Mouse (Mus musculus) layer of hippocampus, adult 8-10 months (tissue): ENCODE data around the gene Rpl18. TPM values are rescaled to one million over a fixed set of nuclear protein-coding genes. Genes with fewer than 3 reads are reported as not detected.

Experiments used
- total RNA-seq, 4 experiments: library from RNA; stranded (reverse); gene quantifications; 2 replicates each; pipeline ENCODE4 v1.2.4; 2022

The Rpl18 gene
- total RNA-seq, 4 experiments from 2014 or later = 385 to 434 (median 409) TPM

Other genes with a start within 250 kb of the Rpl18 start
- gene Bax, start 248.6 kb upstream of the Rpl18 start, total RNA-seq = 10 to 100 TPM; 70.0 to 78.6 (median 73.2) TPM
- gene Tulp2, start 233.6 kb upstream of the Rpl18 start, total RNA-seq = not detected
- 1 to 10 TPM in 1 of 4 experiments, not detected in 3; 2.0 TPM for gene Gm45808, start 228.6 kb upstream of the Rpl18 start, total RNA-seq
- 1 to 10 TPM; 5.6 to 6.3 (median 6.2) TPM for gene Dhdh, start 226.7 kb upstream of the Rpl18 start, total RNA-seq
- gene Nucb1, start 205.1 kb upstream of the Rpl18 start, total RNA-seq = 100 to 1,000 TPM; 101 to 135 (median 117) TPM
- gene Ppp1r15a, start 189.2 kb upstream of the Rpl18 start, total RNA-seq = 10 to 100 TPM; 15.2 to 24.6 (median 19.0) TPM
- 1 to 10 TPM in 3 of 4 experiments, under 1 TPM in 1; 0.80 to 1.9 (median 1.5) TPM for gene Plekha4, start 189.1 kb upstream of the Rpl18 start, total RNA-seq
- gene Hsd17b14, start 160.6 kb upstream of the Rpl18 start, total RNA-seq = not detected
- 10 to 100 TPM; 23.2 to 33.0 (median 29.9) TPM for gene Bcat2, start 145.3 kb upstream of the Rpl18 start, total RNA-seq
- not detected for gene Fgf21, start 100.0 kb upstream of the Rpl18 start, total RNA-seq
- under 1 TPM in 3 of 4 experiments, not detected in 1; 0.20 to 0.28 (median 0.21) TPM for gene Fut1, start 98.2 kb upstream of the Rpl18 start, total RNA-seq
- under 1 TPM in 3 of 4 experiments, not detected in 1; 0.14 to 0.27 (median 0.22) TPM for gene Izumo1, start 93.6 kb upstream of the Rpl18 start, total RNA-seq
- gene Rasip1, start 88.0 kb upstream of the Rpl18 start, total RNA-seq = 1 to 10 TPM; 5.8 to 7.5 (median 6.6) TPM
- 1 to 10 TPM; 1.5 to 4.4 (median 2.4) TPM for gene Mamstr, start 75.5 kb upstream of the Rpl18 start, total RNA-seq
- gene Fut2, start 49.1 kb upstream of the Rpl18 start, total RNA-seq = under 1 TPM in 3 of 4 experiments, not detected in 1; 0.20 to 0.27 (median 0.23) TPM
- 10 to 100 TPM in 3 of 4 experiments, 1 to 10 TPM in 1; 9.1 to 13.5 (median 11.6) TPM for gene Ntn5, start 31.4 kb upstream of the Rpl18 start, total RNA-seq
- 1 to 10 TPM; 1.6 to 4.6 (median 3.3) TPM for gene Sec1, start 21.1 kb upstream of the Rpl18 start, total RNA-seq
- 100 to 1,000 TPM; 158 to 230 (median 187) TPM for gene Car11, start 15.6 kb upstream of the Rpl18 start, total RNA-seq
- gene Dbp, start 10.4 kb upstream of the Rpl18 start, total RNA-seq = 100 to 1,000 TPM in 2 of 4 experiments, 10 to 100 TPM in 2; 76.7 to 136 (median 109) TPM
- 10 to 100 TPM; 28.1 to 36.7 (median 32.7) TPM for gene Sphk2, start 2.5 kb downstream of the Rpl18 start, total RNA-seq
- under 1 TPM in 3 of 4 experiments, not detected in 1; 0.18 to 0.41 (median 0.19) TPM for gene Fam83e, start 5.8 kb downstream of the Rpl18 start, total RNA-seq
- gene Spaca4, start 10.4 kb downstream of the Rpl18 start, total RNA-seq = not detected
- gene Lmtk3, start 68.3 kb downstream of the Rpl18 start, total RNA-seq = 100 to 1,000 TPM; 251 to 313 (median 283) TPM
- gene Sult2b1, start 69.2 kb downstream of the Rpl18 start, total RNA-seq = 10 to 100 TPM in 3 of 4 experiments, 1 to 10 TPM in 1; 9.9 to 12.5 (median 11.3) TPM
- 100 to 1,000 TPM; 135 to 147 (median 139) TPM for gene Cyth2, start 99.1 kb downstream of the Rpl18 start, total RNA-seq
- 1 to 10 TPM; 1.6 to 2.1 (median 1.8) TPM for gene Kcnj14, start 109.3 kb downstream of the Rpl18 start, total RNA-seq
- 10 to 100 TPM; 19.3 to 24.7 (median 22.3) TPM for gene Grwd1, start 115.5 kb downstream of the Rpl18 start, total RNA-seq
- gene Kdelr1, start 157.3 kb downstream of the Rpl18 start, total RNA-seq = 10 to 100 TPM; 72.8 to 86.3 (median 79.1) TPM
- 10 to 100 TPM in 2 of 4 experiments, 1 to 10 TPM in 2; 8.6 to 11.1 (median 10.1) TPM for gene Grin2d, start 162.9 kb downstream of the Rpl18 start, total RNA-seq
- gene Syngr4, start 181.3 kb downstream of the Rpl18 start, total RNA-seq = under 1 TPM in 1 of 4 experiments, not detected in 3; 0.64 TPM
- gene Tmem143, start 181.5 kb downstream of the Rpl18 start, total RNA-seq = 10 to 100 TPM; 19.8 to 24.1 (median 21.2) TPM
- 1 to 10 TPM; 2.6 to 6.3 (median 6.2) TPM for gene Emp3, start 205.9 kb downstream of the Rpl18 start, total RNA-seq
- 1 to 10 TPM; 3.7 to 5.4 (median 4.5) TPM for gene Ccdc114, start 208.6 kb downstream of the Rpl18 start, total RNA-seq